Mouse (Mus musculus) ES-Bruce4 (cell line): ENCODE measurements around the gene Cks1b.

ENCODE experiments used
- CTCF ChIP-seq: IDR thresholded peaks from one replicate; pipeline ENCODE4 v1.8.1; 2011; ENCODE audit warnings: low read depth, low read length
- EP300 ChIP-seq: IDR thresholded peaks from 2 replicates; pipeline ENCODE4 v1.6.1; 2011; ENCODE audit warnings: low read depth, low read length; ENCODE audit not compliant: insufficient read depth

DNA sequence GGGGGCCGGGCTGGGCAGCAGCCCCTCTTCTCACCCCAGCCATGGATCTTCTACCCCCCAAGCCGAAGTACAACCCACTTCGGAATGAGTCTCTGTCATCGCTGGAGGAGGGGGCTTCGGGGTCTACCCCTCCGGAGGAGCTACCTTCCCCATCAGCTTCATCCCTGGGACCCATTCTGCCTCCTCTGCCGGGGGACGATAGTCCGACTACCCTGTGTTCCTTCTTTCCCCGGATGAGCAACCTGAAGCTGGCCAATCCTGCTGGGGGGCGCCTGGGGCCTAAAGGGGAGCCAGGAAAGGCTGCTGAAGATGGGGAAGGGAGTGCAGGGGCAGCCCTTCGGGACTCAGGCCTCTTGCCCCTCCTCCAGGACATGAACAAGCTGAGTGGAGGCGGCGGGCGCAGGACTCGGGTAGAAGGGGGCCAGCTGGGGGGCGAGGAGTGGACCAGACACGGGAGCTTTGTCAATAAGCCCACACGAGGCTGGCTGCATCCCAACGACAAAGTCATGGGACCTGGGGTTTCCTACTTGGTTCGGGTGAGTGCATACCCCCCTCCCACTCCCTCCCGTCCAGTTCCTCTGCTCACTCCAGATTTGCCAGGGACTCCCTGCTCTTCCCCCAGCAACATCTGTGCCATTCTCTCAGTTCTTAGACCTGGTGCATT, 3.8 kb upstream of the Cks1b start:
- TF ChIP-seq CTCF (no peak), EP300 (no peak)
